Mouse (Mus musculus) neural tube, postnatal 0 days (tissue): ENCODE measurements around the gene Hip1r. TPM values are rescaled to one million over a fixed set of nuclear protein-coding genes. Genes with fewer than 3 reads are reported as not detected.

Experiments used
- microRNA-seq: library from miRNA; unstranded; fragments of <30 nt; microRNA quantifications from one replicate; pipeline ENCODE4, GENCODE M21; 2016
- polyA plus RNA-seq: library from polyadenylated mRNA; unstranded; fragments of >200 nt; fragmentation: Nextera tagmentation; extraction: Ambion mirVana; gene quantifications from 2 replicates; pipeline ENCODE4 v1.2.1, GENCODE M21; 2015

The Hip1r gene
- polyA plus RNA-seq: 20.0 and 25.4 TPM in 2 replicates

GRCm38 (mm10) chr5:123973299-123974178 lies at the start of gene Hip1r:
Gene Hip1r (plus strand): TSS chr5:123973628.

GRCm38 (mm10) chr5:123927118-123927517 lies 46.3 kb upstream of the Hip1r start, which contains the start of gene Gm43518:
Gene Gm43518 (plus strand): TSS chr5:123927418.

GRCm38 (mm10) chr5:123930508-123930989 lies 42.9 kb upstream of the Hip1r start, which contains the start of gene Ccdc62:
Gene Ccdc62 (plus strand): TSS chr5:123930679.

GRCm38 (mm10) chr5:124032001-124032508 lies 58.6 kb downstream of the Hip1r start, which contains the start of gene Vps37b:
Gene Vps37b (minus strand): TSS chr5:124032270.

Small RNAs within 50 kb of the gene (microRNA-seq; reads per million reads assigned to microRNA genes)
- gene Mir7032: not detected

Other genes with a start within 250 kb of the Hip1r start
- 104 TPM in 2 replicates for gene Rsrc2, start 224.2 kb upstream of the Hip1r start, polyA plus RNA-seq
- 3.9 TPM in 2 replicates for gene Kntc1, start 223.9 kb upstream of the Hip1r start, polyA plus RNA-seq
- gene Hcar2, start 108.1 kb upstream of the Hip1r start, polyA plus RNA-seq: not detected in 2 replicates
- gene Hcar1, start 93.6 kb upstream of the Hip1r start, polyA plus RNA-seq: 0.82 and 1.3 TPM in 2 replicates
- gene Denr, start 66.5 kb upstream of the Hip1r start, polyA plus RNA-seq: 111 and 119 TPM in 2 replicates
- gene Gm43518, start 46.2 kb upstream of the Hip1r start, polyA plus RNA-seq: 3.5 and 4.5 TPM in 2 replicates
- gene Ccdc62, start 42.9 kb upstream of the Hip1r start, polyA plus RNA-seq: 2.1 and 3.3 TPM in 2 replicates
- gene Vps37b, start 58.6 kb downstream of the Hip1r start, polyA plus RNA-seq: 38.3 and 39.5 TPM in 2 replicates
- gene Abcb9, start 122.2 kb downstream of the Hip1r start, polyA plus RNA-seq: 28.1 and 28.6 TPM in 2 replicates
- gene Ogfod2, start 138.7 kb downstream of the Hip1r start, polyA plus RNA-seq: 35.9 and 40.3 TPM in 2 replicates
- gene Arl6ip4, start 142.5 kb downstream of the Hip1r start, polyA plus RNA-seq: 107 and 116 TPM in 2 replicates